Mouse (Mus musculus): ENCODE results near the gene 4931409K22Rik. TPM values are rescaled to one million over a fixed set of nuclear protein-coding genes. Genes with fewer than 3 reads are reported as not detected.

Gene 4931409K22Rik
- polyA plus RNA-seq, 1 experiment from 2014 or later, result 0.10 TPM

- Histone ChIP-seq H3K4me3 (no peak overlapping the region), H3K9me3 (0 out of 2 replicates have a peak, but pooled peaks cover 2% of the 10 kb centered on the region), H3K4me2 (replicated peaks) (no peak overlapping the region), H3K27me3 (peaks cover 7% of the 10 kb centered on the region; the same call in 1 of the 2 replicates), H3K36me3 (no peaks in the 10 kb centered on the region), H3K4me1 (no peaks in the 10 kb centered on the region; the same call in 1 of the 2 replicates), H3K27ac (no peak overlapping the region), H3K9ac (no peak overlapping the region)
- WGBS, result 43% methylated on average over 11 of the region's 11 CpGs
- ATAC-seq (ENCODE audit: insufficient number of reproducible peaks, insufficient read depth, low FRiP score, low TSS enrichment), result no peak
Observed at GRCm38 (mm10) chr5:24510635-24511034, 46.0 kb downstream of the 4931409K22Rik start.

DNA sequence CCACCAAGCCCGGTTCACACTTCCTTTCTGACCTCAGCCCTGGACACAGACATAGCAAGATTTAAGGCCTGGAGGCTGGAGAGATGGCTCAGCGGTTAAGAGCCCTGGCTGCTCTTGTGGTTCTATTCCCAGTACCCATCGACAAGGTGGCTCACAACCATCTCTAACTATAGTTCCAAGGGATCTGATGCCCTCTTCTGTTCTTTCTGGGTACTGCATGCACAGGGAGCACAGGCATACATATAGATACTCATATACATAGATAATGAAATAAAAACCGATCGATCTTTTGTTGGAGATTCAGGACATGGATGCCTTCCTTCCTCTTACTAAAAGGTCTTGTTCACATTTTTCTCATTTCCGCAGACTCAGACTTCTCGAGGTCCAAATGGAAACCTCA lies 48.2 kb downstream of the 4931409K22Rik start:
- Histone ChIP-seq H3K36me3 (no peaks in the 10 kb centered on the region), H3K9me3 (0 out of 2 replicates have a peak, but pooled peaks cover 2% of the 10 kb centered on the region), H3K9ac (no peak overlapping the region), H3K4me2 (replicated peaks) (no peak overlapping the region), H3K4me3 (no peak overlapping the region), H3K27me3 (peaks cover 28% of the 10 kb centered on the region), H3K27ac (no peak overlapping the region), H3K4me1 (peaks cover 12% of the 10 kb centered on the region)
- WGBS, result 91% methylated on average over 7 of the region's 7 CpGs
- no peak for ATAC-seq (ENCODE audit: insufficient number of reproducible peaks, insufficient read depth, low FRiP score, low TSS enrichment)

DNA sequence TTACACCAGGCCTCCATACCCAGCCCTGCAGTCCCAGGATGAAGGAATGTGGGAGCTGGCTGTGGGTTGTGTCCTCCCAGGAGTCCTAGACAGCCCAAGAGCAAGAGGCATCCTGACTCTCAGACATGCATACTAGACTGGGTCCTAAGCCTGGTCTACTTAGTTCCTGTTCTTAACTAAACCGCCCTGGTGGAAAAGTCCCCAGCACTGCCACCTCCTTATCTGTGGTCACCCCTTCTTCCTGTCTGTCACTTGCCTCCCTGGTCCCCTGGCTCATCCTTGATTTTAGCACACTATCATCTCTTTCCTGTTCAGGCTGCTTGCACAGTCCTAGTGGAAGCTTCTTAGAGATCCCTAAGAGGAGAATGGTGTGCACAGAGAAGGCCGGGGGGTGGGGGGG lies 51.1 kb downstream of the 4931409K22Rik start:
- Histone ChIP-seq H3K36me3 (peaks cover 24% of the 10 kb centered on the region), H3K4me3 (no peak overlapping the region), H3K4me1 (peaks cover 12% of the 10 kb centered on the region), H3K9me3 (0 out of 2 replicates have a peak, but pooled peaks cover 2% of the 10 kb centered on the region), H3K9ac (no peak overlapping the region), H3K4me2 (replicated peaks) (no peak overlapping the region), H3K27me3 (peaks cover 36% of the 10 kb centered on the region), H3K27ac (no peak overlapping the region)
- 44% methylated on average over 2 of the region's 2 CpGs for WGBS
- ATAC-seq (ENCODE audit: insufficient number of reproducible peaks, insufficient read depth, low FRiP score, low TSS enrichment), result peak; percentile 31; the same call in 1 of the 2 replicates

GRCm38 (mm10) chr5:24502786-24503185 lies 53.8 kb downstream of the 4931409K22Rik start:
- no peak overlapping the region for H3K27ac ChIP-seq
- WGBS, result 66% methylated on average over 4 of the region's 4 CpGs
- H3K36me3 ChIP-seq, result peaks cover 49% of the 10 kb centered on the region
- H3K27me3 ChIP-seq, result peaks cover 36% of the 10 kb centered on the region
- H3K4me3 ChIP-seq, result no peak overlapping the region
- no peaks in the 10 kb centered on the region for H3K9me3 ChIP-seq
- no peak for ATAC-seq (ENCODE audit: insufficient number of reproducible peaks, insufficient read depth, low FRiP score, low TSS enrichment)
- H3K4me2 ChIP-seq (replicated peaks), result no peak overlapping the region
- H3K9ac ChIP-seq, result no peak overlapping the region
- H3K4me1 ChIP-seq, result peaks cover 12% of the 10 kb centered on the region

- Histone ChIP-seq H3K9ac (no peak overlapping the region), H3K4me2 (replicated peaks) (no peak overlapping the region), H3K27ac (no peak overlapping the region), H3K36me3 (peaks cover 64% of the 10 kb centered on the region), H3K9me3 (no peaks in the 10 kb centered on the region), H3K27me3 (peaks cover 31% of the 10 kb centered on the region), H3K4me3 (no peak overlapping the region), H3K4me1 (peaks cover 18% of the 10 kb centered on the region)
- 81% methylated on average over 11 of the region's 11 CpGs for WGBS
- no peak for ATAC-seq (ENCODE audit: insufficient number of reproducible peaks, insufficient read depth, low FRiP score, low TSS enrichment)
Observed at GRCm38 (mm10) chr5:24500851-24501250, 55.8 kb downstream of the 4931409K22Rik start.

- Histone ChIP-seq H3K4me3 (no peak overlapping the region), H3K9ac (no peak overlapping the region), H3K4me2 (replicated peaks) (no peak overlapping the region), H3K9me3 (no peaks in the 10 kb centered on the region), H3K4me1 (peaks cover 9% of the 10 kb centered on the region; the same call in 1 of the 2 replicates), H3K36me3 (peaks cover 80% of the 10 kb centered on the region), H3K27me3 (peaks cover 13% of the 10 kb centered on the region), H3K27ac (no peak overlapping the region)
- 73% methylated on average over 10 of the region's 10 CpGs for WGBS
- no peak for ATAC-seq (ENCODE audit: insufficient number of reproducible peaks, insufficient read depth, low FRiP score, low TSS enrichment)
Observed at GRCm38 (mm10) chr5:24499113-24499512, 57.5 kb downstream of the 4931409K22Rik start.

GRCm38 (mm10) chr5:24497526-24497925 lies 59.1 kb downstream of the 4931409K22Rik start:
- Histone ChIP-seq H3K27me3 (peaks cover 7% of the 10 kb centered on the region; the same call in 1 of the 2 replicates), H3K4me2 (replicated peaks) (no peak overlapping the region), H3K4me3 (no peak overlapping the region), H3K36me3 (peaks cover 92% of the 10 kb centered on the region), H3K27ac (no peak overlapping the region), H3K9me3 (no peaks in the 10 kb centered on the region), H3K4me1 (peaks cover 7% of the 10 kb centered on the region; the same call in 1 of the 2 replicates), H3K9ac (no peak overlapping the region)
- ATAC-seq (ENCODE audit: insufficient number of reproducible peaks, insufficient read depth, low FRiP score, low TSS enrichment), result no peak
- WGBS, result 47% methylated on average over 12 of the region's 12 CpGs

GRCm38 (mm10) chr5:24496756-24497155 lies 59.9 kb downstream of the 4931409K22Rik start:
- no peak overlapping the region for H3K4me2 ChIP-seq (replicated peaks)
- no peak overlapping the region for H3K4me3 ChIP-seq
- no peaks in the 10 kb centered on the region for H3K9me3 ChIP-seq
- ATAC-seq (ENCODE audit: insufficient number of reproducible peaks, insufficient read depth, low FRiP score, low TSS enrichment), result no peak
- WGBS, result 39% methylated on average over 6 of the region's 6 CpGs
- peaks cover 93% of the 10 kb centered on the region for H3K36me3 ChIP-seq
- H3K27me3 ChIP-seq, result 0 out of 2 replicates have a peak, but pooled peaks cover 2% of the 10 kb centered on the region
- peaks cover 7% of the 10 kb centered on the region; the same call in 1 of the 2 replicates for H3K4me1 ChIP-seq
- no peak overlapping the region; the same call in 1 of the 2 replicates for H3K9ac ChIP-seq
- H3K27ac ChIP-seq, result no peak overlapping the region

DNA sequence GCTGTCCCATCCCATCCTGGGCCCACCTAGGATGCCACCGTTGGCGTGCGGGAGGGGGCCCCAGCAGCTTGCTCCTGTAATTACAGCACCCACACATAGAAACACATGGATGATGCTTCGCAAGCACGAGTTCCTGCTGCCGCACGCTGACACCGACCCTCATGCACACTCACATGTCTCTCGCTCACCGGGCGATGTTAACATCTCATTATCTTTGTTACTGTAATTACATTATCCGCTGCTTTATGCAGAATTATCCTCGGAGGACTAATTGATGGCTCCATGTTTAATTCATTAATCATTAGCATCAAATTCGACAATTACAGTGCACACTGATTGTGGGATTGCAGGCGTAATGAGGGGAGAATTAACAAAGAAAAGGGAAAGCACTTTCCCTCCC lies 61.6 kb downstream of the 4931409K22Rik start:
- Histone ChIP-seq H3K27ac (no peak overlapping the region), H3K4me3 (no peak overlapping the region), H3K4me2 (replicated peaks) (no peak overlapping the region), H3K27me3 (no peaks in the 10 kb centered on the region), H3K36me3 (peaks cover 93% of the 10 kb centered on the region), H3K9me3 (no peaks in the 10 kb centered on the region), H3K4me1 (peaks cover 7% of the 10 kb centered on the region; the same call in 1 of the 2 replicates), H3K9ac (no peak overlapping the region)
- no peak for ATAC-seq (ENCODE audit: insufficient number of reproducible peaks, insufficient read depth, low FRiP score, low TSS enrichment)
- 84% methylated on average over 15 of the region's 15 CpGs for WGBS

MicroRNAs within 50 kb of the gene (microRNA counts, 519-probe panel; counts per million panel counts)
- 460 counts per million, percentile 65 among the panel's probes with 10 or more counts for microRNA mmu-miR-671-3p
- microRNA mmu-miR-671-5p, result 460 counts per million, percentile 65 among the panel's probes with 10 or more counts

Small RNA genes lying within 50 kb of the gene (microRNA-seq; reads per million reads assigned to microRNA genes)
- 546 reads per million, percentile 70 among the genes with 10 or more reads in this experiment for gene Mir671

Other genes starting within 250 kb of the 4931409K22Rik start
- 4.5 and 5.2 TPM in 2 replicates for gene Kcnh2, start 205.2 kb downstream of the 4931409K22Rik start, polyA plus RNA-seq (2016; fragmentation: Nextera tagmentation; extraction: Ambion mirVana)
- 6.7 and 7.6 TPM in 2 replicates for gene Nos3, start 192.0 kb downstream of the 4931409K22Rik start, polyA plus RNA-seq (2016; fragmentation: Nextera tagmentation; extraction: Ambion mirVana)
- gene Atg9b, start 164.7 kb downstream of the 4931409K22Rik start, polyA plus RNA-seq (2016; fragmentation: Nextera tagmentation; extraction: Ambion mirVana), result 0.36 and 0.47 TPM in 2 replicates
- 44.6 and 46.2 TPM in 2 replicates for gene Abcb8, start 163.1 kb downstream of the 4931409K22Rik start, polyA plus RNA-seq (2016; fragmentation: Nextera tagmentation; extraction: Ambion mirVana)
- 1.8 and 2.8 TPM in 2 replicates for gene Asic3, start 143.4 kb downstream of the 4931409K22Rik start, polyA plus RNA-seq (2016; fragmentation: Nextera tagmentation; extraction: Ambion mirVana)
- 62.2 and 63.2 TPM in 2 replicates for gene Cdk5, start 133.3 kb downstream of the 4931409K22Rik start, polyA plus RNA-seq (2016; fragmentation: Nextera tagmentation; extraction: Ambion mirVana)
- gene Slc4a2, start 133.0 kb downstream of the 4931409K22Rik start, polyA plus RNA-seq (2016; fragmentation: Nextera tagmentation; extraction: Ambion mirVana), result 46.6 and 49.8 TPM in 2 replicates
- 117 and 122 TPM in 2 replicates for gene Fastk, start 111.5 kb downstream of the 4931409K22Rik start, polyA plus RNA-seq (2016; fragmentation: Nextera tagmentation; extraction: Ambion mirVana)
- gene Tmub1, start 109.0 kb downstream of the 4931409K22Rik start, polyA plus RNA-seq (2016; fragmentation: Nextera tagmentation; extraction: Ambion mirVana), result 24.7 and 24.9 TPM in 2 replicates
- gene Agap3, start 104.6 kb downstream of the 4931409K22Rik start, polyA plus RNA-seq (2016; fragmentation: Nextera tagmentation; extraction: Ambion mirVana), result 52.4 and 68.6 TPM in 2 replicates
- gene Gbx1, start 29.6 kb downstream of the 4931409K22Rik start, polyA plus RNA-seq (2016; fragmentation: Nextera tagmentation; extraction: Ambion mirVana), result 0.04 and 0.23 TPM in 2 replicates
- 0.33 and 1.1 TPM in 2 replicates for gene Asb10, start 15.8 kb downstream of the 4931409K22Rik start, polyA plus RNA-seq (2016; fragmentation: Nextera tagmentation; extraction: Ambion mirVana)
- 126 and 128 TPM in 2 replicates for gene Abcf2, start 20.7 kb upstream of the 4931409K22Rik start, polyA plus RNA-seq (2016; fragmentation: Nextera tagmentation; extraction: Ambion mirVana)
- 23.0 and 24.4 TPM in 2 replicates for gene Chpf2, start 29.9 kb upstream of the 4931409K22Rik start, polyA plus RNA-seq (2016; fragmentation: Nextera tagmentation; extraction: Ambion mirVana)
- 73.5 and 74.7 TPM in 2 replicates for gene Smarcd3, start 67.6 kb upstream of the 4931409K22Rik start, polyA plus RNA-seq (2016; fragmentation: Nextera tagmentation; extraction: Ambion mirVana)
- 33.9 and 34.0 TPM in 2 replicates for gene Nub1, start 128.7 kb upstream of the 4931409K22Rik start, polyA plus RNA-seq (2016; fragmentation: Nextera tagmentation; extraction: Ambion mirVana)
- gene Wdr86, start 173.9 kb upstream of the 4931409K22Rik start, polyA plus RNA-seq (2016; fragmentation: Nextera tagmentation; extraction: Ambion mirVana), result 69.7 and 78.3 TPM in 2 replicates
- gene Crygn, start 201.2 kb upstream of the 4931409K22Rik start, polyA plus RNA-seq (2016; fragmentation: Nextera tagmentation; extraction: Ambion mirVana), result 6.5 and 18.4 TPM in 2 replicates